Mouse (Mus musculus) midbrain, embryonic 10.5 days (tissue): Measurements from ENCODE around the gene Sohlh1. TPM values are rescaled to one million over a fixed set of nuclear protein-coding genes. Genes with fewer than 3 reads are reported as not detected.
A peak's percentile ranks its signal among the peaks of the same experiment; 100 is the strongest.

ENCODE experiments used
- DNase-seq: peaks from one replicate; pipeline ENCODE4 v3.0.0-alpha.2; 2017; ENCODE audit warnings: low spot score
- H3K27ac ChIP-seq: fragments of 300-500 bp; sonication (generic); replicated peaks from 2 replicates; pipeline ENCODE4 v1.5.1; 2016; ENCODE audit warnings: mild to moderate bottlenecking
- H3K27me3 ChIP-seq: fragments of 300-500 bp; sonication (generic); 2 replicates; pipeline ENCODE4 v1.6.1; 2016; ENCODE audit warnings: low read depth, mild to moderate bottlenecking; ENCODE audit not compliant: poor library complexity, severe bottlenecking
- H3K36me3 ChIP-seq: fragments of 300-500 bp; sonication (generic); 2 replicates; pipeline ENCODE4 v1.6.1; 2016; ENCODE audit warnings: mild to moderate bottlenecking, moderate library complexity
- H3K4me1 ChIP-seq: fragments of 300-500 bp; sonication (generic); 2 replicates; pipeline ENCODE4 v1.6.1; 2016
- H3K4me3 ChIP-seq: fragments of 300-500 bp; sonication (generic); 2 replicates; pipeline ENCODE4 v1.5.1; 2016; ENCODE audit warnings: mild to moderate bottlenecking, moderate library complexity
- H3K9me3 ChIP-seq: fragments of 300-500 bp; sonication (generic); replicated peaks from 2 replicates; pipeline ENCODE4 v1.6.1; 2016; ENCODE audit warnings: mild to moderate bottlenecking
- WGBS: fragments of 180-500 bp; shearing (Covaris S2); methylation state at CpG from one replicate; pipeline ENCODE4 v1.1.7; 2016; 5-methylcytosine and 5-hydroxymethylcytosine counted together
- polyA plus RNA-seq: library from polyadenylated mRNA; unstranded; fragments of >200 nt; fragmentation: Nextera tagmentation; extraction: Ambion mirVana; gene quantifications from 2 replicates; pipeline ENCODE4 v1.2.1, GENCODE M21; 2016

The Sohlh1 gene
- polyA plus RNA-seq, 1 experiment from 2014 or later: not detected

DNA sequence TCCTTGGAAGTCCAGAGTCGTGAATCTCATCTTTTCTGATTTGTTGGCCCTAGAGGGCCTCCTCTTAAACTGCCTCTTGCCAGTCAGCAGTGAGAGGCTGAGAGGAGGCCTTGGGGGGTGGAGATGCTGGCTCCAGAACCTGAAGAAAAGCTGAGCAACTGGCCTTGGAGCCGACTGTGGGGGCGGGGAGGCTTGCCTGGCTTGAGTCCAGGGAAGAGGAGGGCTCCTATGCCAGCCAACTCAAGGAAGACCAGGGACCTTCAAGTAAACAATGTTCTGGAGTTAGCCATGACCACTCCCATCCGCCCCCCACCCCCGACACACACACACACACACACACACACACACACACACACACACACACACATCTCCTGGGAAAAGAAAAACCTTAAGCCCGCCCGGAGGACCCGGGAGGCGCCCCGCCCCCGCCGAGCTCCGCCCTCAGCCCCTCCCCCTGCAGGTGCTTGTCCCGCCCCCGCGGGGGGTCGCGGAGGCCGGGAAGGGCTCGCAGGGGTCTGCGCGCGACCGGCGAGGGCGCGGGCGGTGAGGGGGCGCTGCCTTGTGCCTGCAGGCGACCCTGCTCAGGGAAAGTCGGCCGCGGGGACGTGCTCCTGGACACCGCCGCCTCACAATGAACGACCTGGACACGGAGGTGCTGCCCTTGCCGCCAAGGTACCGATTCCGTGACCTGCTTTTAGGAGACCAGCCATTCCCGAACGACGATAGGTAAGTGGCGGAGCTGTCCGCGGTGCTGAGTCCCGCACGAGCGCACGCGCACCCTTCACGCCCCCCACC, 16.5 kb upstream of the Sohlh1 start, which contains the start of gene Kcnt1:
Gene Kcnt1 (plus strand): TSS at position 398 of the 795 bp plus-strand sequence.
- Histone ChIP-seq H3K4me3 (peak within 1 kb of the TSS; percentile 74), H3K9me3 (no peaks in the 10 kb centered on the region), H3K27me3 (peaks cover 52% of the 10 kb centered on the region), H3K4me1 (peaks cover 18% of the 10 kb centered on the region), H3K36me3 (no peaks in the 10 kb centered on the region), H3K27ac (no peak within 1 kb of the TSS; the same call in 1 of the 2 replicates)
- WGBS: 1% methylated on average over 51 of the region's 53 CpGs
- peak; percentile 43 for DNase-seq

DNA sequence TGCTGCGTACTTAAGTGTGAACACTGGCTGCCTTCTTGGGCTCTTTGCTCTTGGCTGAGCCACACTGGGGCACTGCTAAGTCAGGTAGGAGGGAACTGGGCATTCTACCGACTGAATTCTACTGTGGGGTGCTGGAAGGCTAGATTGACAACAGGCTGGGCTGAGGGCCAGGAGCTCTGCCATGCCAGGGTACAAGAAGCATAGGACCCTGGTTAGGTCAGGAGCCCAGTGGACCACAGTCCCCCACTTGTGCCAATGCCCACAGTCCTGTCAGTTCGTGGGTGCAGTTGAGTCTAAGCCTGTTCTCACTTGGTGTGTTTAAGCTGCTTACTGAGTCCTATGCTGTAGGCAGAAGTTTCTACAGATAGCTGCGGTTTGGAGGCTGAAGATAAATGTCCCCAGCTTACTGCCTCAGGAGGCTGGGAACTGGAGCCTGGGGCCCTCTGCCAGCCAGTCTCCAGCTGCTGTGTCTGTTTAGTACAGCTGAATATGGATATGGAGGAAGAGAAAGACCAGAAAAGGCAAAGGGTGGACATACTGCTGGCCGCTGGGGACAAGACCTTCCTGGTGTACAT, 15.7 kb upstream of the Sohlh1 start:
- WGBS: 64% methylated on average over 5 of the region's 5 CpGs
- Histone ChIP-seq H3K36me3 (no peaks in the 10 kb centered on the region), H3K4me3 (peak overlapping the region; percentile 74; the same call in 1 of the 2 replicates), H3K4me1 (peaks cover 18% of the 10 kb centered on the region), H3K27me3 (peaks cover 52% of the 10 kb centered on the region), H3K9me3 (no peaks in the 10 kb centered on the region), H3K27ac (no peak overlapping the region)
- no peak for DNase-seq

DNA sequence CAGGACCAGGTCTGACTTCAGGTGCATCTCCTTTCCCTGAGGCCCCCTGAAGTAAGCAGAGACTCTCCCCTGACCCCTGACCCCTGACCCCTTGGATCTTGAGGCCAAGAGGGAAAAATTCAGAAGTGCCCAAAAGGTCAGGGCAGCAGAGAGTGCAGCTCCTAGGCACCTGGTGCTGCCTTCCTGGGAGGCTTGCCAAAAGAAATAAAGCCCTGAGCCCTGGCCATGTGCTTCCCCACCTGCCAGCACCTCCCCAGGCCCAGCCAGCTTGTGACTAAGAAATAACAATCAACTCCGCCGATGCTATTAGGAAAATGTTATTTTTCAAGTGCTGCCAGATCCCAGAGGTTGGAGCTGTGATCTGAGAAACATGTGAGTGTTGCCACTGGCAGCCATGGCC, 15.0 kb upstream of the Sohlh1 start:
- peaks cover 18% of the 10 kb centered on the region for H3K4me1 ChIP-seq
- no peaks in the 10 kb centered on the region for H3K9me3 ChIP-seq
- no peak overlapping the region for H3K4me3 ChIP-seq
- no peak for DNase-seq
- no peaks in the 10 kb centered on the region for H3K36me3 ChIP-seq
- WGBS: 89% methylated on average over 2 of the region's 2 CpGs
- no peak overlapping the region for H3K27ac ChIP-seq
- peaks cover 50% of the 10 kb centered on the region for H3K27me3 ChIP-seq

DNA sequence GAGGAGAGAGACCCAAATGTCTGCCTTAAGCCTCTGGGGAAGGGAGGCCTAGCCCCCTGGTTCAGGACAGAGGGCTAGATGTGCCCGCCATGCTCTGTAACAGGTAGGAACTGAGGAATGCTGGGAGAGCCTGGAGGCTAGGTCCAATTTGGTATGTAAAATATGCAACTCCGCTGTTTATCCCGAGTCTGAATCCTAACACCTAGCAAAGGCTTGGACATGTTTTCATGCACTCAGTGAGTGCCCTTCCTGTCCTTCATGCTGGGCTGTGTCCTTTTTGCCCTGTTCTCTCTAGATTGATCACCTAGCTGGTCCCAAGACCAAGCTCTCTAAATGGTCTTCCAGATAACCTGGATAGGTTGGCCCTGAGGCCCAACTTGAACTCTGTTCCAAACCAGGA, 12.8 kb upstream of the Sohlh1 start:
- H3K36me3 ChIP-seq: no peaks in the 10 kb centered on the region
- 92% methylated on average over 3 of the region's 3 CpGs for WGBS
- H3K27ac ChIP-seq: no peak overlapping the region
- peaks cover 18% of the 10 kb centered on the region for H3K4me1 ChIP-seq
- no peak for DNase-seq
- H3K9me3 ChIP-seq: no peaks in the 10 kb centered on the region
- no peak overlapping the region for H3K4me3 ChIP-seq
- H3K27me3 ChIP-seq: peaks cover 28% of the 10 kb centered on the region

DNA sequence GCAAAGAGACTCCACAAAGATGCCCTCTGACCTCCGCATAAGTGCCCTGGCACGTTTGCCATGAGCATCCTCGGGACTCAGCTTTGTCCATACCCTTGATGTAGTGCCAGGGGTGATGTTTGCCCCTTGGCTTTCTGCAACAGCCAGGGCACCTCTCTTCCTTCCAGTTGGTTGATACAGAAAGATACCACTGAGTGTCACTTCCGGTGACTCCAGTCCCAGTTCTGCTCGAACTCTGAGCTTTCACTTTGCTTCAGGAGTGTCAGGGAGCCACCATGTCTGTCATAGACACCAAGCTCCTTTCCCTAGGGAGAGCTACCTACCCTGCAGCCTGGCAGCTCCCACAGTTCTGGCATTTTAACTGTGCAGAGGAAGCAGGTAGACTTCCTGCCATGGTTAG, 7.0 kb upstream of the Sohlh1 start:
- 87% methylated on average over 5 of the region's 5 CpGs for WGBS
- Histone ChIP-seq H3K36me3 (no peaks in the 10 kb centered on the region), H3K27me3 (no peaks in the 10 kb centered on the region), H3K27ac (no peak overlapping the region), H3K9me3 (no peaks in the 10 kb centered on the region), H3K4me1 (no peaks in the 10 kb centered on the region), H3K4me3 (no peak overlapping the region)
- no peak for DNase-seq

GRCm38 (mm10) chr2:25852626-25853025, 5.6 kb upstream of the Sohlh1 start:
- H3K27ac ChIP-seq: no peak overlapping the region
- 72% methylated on average over 3 of the region's 3 CpGs for WGBS
- H3K4me3 ChIP-seq: no peak overlapping the region
- H3K9me3 ChIP-seq: no peaks in the 10 kb centered on the region
- DNase-seq: no peak
- no peaks in the 10 kb centered on the region for H3K36me3 ChIP-seq
- H3K27me3 ChIP-seq: no peaks in the 10 kb centered on the region
- H3K4me1 ChIP-seq: no peaks in the 10 kb centered on the region

GRCm38 (mm10) chr2:25850330-25850729, 3.3 kb upstream of the Sohlh1 start:
- Histone ChIP-seq H3K27me3 (no peaks in the 10 kb centered on the region), H3K27ac (no peak overlapping the region), H3K4me3 (no peak overlapping the region), H3K36me3 (no peaks in the 10 kb centered on the region), H3K4me1 (no peaks in the 10 kb centered on the region), H3K9me3 (no peaks in the 10 kb centered on the region)
- peak; percentile 45 for DNase-seq
- WGBS: 14% methylated on average over 4 of the region's 4 CpGs

GRCm38 (mm10) chr2:25846516-25846915, 532 bp downstream of the Sohlh1 start:
- no peaks in the 10 kb centered on the region for H3K9me3 ChIP-seq
- H3K4me3 ChIP-seq: no peak overlapping the region
- no peak for DNase-seq
- 89% methylated on average over 8 of the region's 8 CpGs for WGBS
- H3K27ac ChIP-seq: no peak overlapping the region
- no peaks in the 10 kb centered on the region for H3K27me3 ChIP-seq
- no peaks in the 10 kb centered on the region for H3K36me3 ChIP-seq
- H3K4me1 ChIP-seq: 0 out of 2 replicates have a peak, but pooled peaks cover 5% of the 10 kb centered on the region

DNA sequence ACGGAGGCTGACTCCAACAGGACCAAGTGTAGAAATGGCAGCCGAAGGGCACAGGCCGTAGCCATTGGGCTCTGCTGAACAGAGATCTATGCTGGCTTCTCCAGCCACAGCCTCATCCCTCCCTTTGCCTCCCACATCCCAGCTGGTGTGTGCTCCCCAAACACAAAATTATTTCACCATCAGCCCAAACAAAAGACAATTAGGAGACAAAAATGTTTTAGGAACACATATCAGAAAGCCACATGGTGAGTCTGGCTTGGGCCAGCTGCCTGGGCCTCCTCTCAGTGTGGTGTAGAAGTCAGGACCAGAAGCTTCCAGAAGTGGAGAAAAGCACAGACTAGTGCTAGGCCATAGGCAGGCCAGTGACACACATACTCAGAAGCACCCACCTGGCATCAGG, 3.0 kb downstream of the Sohlh1 start:
- DNase-seq: no peak
- 0 out of 2 replicates have a peak, but pooled peaks cover 9% of the 10 kb centered on the region for H3K4me1 ChIP-seq
- H3K9me3 ChIP-seq: no peaks in the 10 kb centered on the region
- H3K27ac ChIP-seq: no peak overlapping the region
- WGBS: 85% methylated on average over 3 of the region's 3 CpGs
- H3K4me3 ChIP-seq: no peak overlapping the region
- no peaks in the 10 kb centered on the region for H3K27me3 ChIP-seq
- no peaks in the 10 kb centered on the region for H3K36me3 ChIP-seq

GRCm38 (mm10) chr2:25842758-25843157, 4.3 kb downstream of the Sohlh1 start:
- WGBS: 73% methylated on average over 1 of the region's 1 CpGs
- Histone ChIP-seq H3K4me3 (no peak overlapping the region), H3K27me3 (no peaks in the 10 kb centered on the region), H3K27ac (no peak overlapping the region), H3K4me1 (0 out of 2 replicates have a peak, but pooled peaks cover 9% of the 10 kb centered on the region), H3K9me3 (no peaks in the 10 kb centered on the region), H3K36me3 (no peaks in the 10 kb centered on the region)
- no peak for DNase-seq

DNA sequence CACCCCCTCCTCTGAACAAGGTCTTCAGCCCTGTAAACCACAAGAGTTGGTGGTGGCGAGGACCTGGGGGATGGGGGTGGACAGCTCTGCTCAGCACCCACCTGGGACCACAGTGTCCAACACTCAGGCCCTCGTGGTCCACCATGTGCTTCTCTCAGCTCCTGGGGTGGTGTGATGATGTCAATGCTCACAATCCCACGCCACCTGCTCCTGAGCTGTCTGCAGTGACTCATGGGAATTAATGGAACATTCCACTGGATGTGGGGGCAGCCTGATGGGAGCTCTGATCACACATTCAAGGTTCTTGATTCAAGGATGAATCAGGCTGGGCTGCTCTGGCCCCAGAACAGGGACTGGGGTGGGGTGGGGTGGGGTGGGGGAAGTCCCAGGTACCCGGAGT, 4.9 kb downstream of the Sohlh1 start:
- WGBS: 79% methylated on average over 4 of the region's 4 CpGs
- no peaks in the 10 kb centered on the region for H3K9me3 ChIP-seq
- H3K27ac ChIP-seq: no peak overlapping the region
- H3K4me3 ChIP-seq: no peak overlapping the region
- H3K27me3 ChIP-seq: no peaks in the 10 kb centered on the region
- no peak for DNase-seq
- 0 out of 2 replicates have a peak, but pooled peaks cover 9% of the 10 kb centered on the region for H3K4me1 ChIP-seq
- no peaks in the 10 kb centered on the region for H3K36me3 ChIP-seq

DNA sequence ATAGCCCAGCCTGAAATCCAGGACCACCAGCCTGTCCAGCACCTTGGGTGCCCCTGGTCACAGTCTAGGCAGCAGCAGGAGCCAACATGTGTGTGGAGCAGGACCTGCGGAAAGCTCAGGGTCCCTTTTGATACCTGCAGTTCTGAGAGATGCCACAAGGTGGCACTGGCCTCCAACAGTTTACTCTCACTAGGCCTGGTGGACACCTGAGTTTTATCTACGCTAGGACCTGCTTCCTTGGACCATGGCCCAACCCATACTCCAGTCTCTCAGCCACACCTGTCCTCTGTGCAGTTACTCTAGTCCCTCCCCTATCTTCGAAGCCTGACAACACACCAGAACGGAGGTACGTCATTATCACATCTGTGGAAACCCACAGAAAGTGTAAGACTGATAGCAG, 10.8 kb downstream of the Sohlh1 start:
- Histone ChIP-seq H3K9me3 (no peaks in the 10 kb centered on the region), H3K4me1 (0 out of 2 replicates have a peak, but pooled peaks cover 4% of the 10 kb centered on the region), H3K27ac (no peak overlapping the region), H3K27me3 (no peaks in the 10 kb centered on the region), H3K36me3 (no peaks in the 10 kb centered on the region), H3K4me3 (no peak overlapping the region)
- 52% methylated on average over 5 of the region's 5 CpGs for WGBS
- DNase-seq: peak; percentile 67

DNA sequence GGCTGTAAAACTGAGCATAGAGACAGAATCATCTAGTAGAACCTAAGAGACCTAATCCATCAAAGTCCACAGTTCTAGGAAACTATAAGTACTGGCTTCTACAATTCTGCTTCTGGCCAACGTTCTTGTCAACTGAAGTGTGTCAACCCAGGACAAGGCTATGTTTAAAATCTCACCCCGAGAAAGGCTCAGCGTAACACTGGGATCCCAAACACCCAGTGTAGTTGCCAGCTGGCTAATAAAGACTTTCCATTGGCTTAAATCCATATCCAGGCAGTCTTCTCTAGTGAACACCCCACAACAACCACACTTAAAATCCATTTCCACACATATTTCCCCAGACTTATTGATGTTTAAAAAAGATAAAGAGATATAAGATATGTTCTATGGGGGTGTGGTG, 16.3 kb downstream of the Sohlh1 start:
- Histone ChIP-seq H3K36me3 (no peaks in the 10 kb centered on the region), H3K9me3 (no peaks in the 10 kb centered on the region), H3K4me3 (no peak overlapping the region), H3K4me1 (no peaks in the 10 kb centered on the region), H3K27ac (no peak overlapping the region), H3K27me3 (no peaks in the 10 kb centered on the region)
- DNase-seq: no peak
- WGBS: 83% methylated on average over 3 of the region's 3 CpGs
